Mouse (Mus musculus): ENCODE measurements around the gene Toe1.
"Not testable (repeated sequence)": the region's sequence is repeated elsewhere in the genome, so short reads cannot be mapped to it uniquely, and the experiment has no call there.

The Toe1 gene

GRCm38 (mm10) chr4:116807197-116808129 is at the start of gene Toe1, which contains the start of gene Mutyh:
Gene Toe1 (minus strand): TSS chr4:116807640.
Gene Mutyh (plus strand): TSS chr4:116807723.
- peak; percentile 83 for DNase-seq (ENCODE audit: low read depth, low spot score)

GRCm38 (mm10) chr4:116857203-116857602 is 49.8 kb upstream of the Toe1 start:
- no peak for DNase-seq (ENCODE audit: low read depth, low spot score)

- no peak for DNase-seq (ENCODE audit: low read depth, low spot score)
Observed at GRCm38 (mm10) chr4:116854286-116854685, 46.8 kb upstream of the Toe1 start.

GRCm38 (mm10) chr4:116849901-116850300 is 42.5 kb upstream of the Toe1 start:
- no peak for DNase-seq (ENCODE audit: low read depth, low spot score)

GRCm38 (mm10) chr4:116844324-116844723 is 36.9 kb upstream of the Toe1 start:
- no peak for DNase-seq (ENCODE audit: low read depth, low spot score)

- no peak for DNase-seq (ENCODE audit: low read depth, low spot score)
Observed at GRCm38 (mm10) chr4:116840841-116841240, 33.4 kb upstream of the Toe1 start.

- DNase-seq (ENCODE audit: low read depth, low spot score): not testable (repeated sequence)
Observed at GRCm38 (mm10) chr4:116840096-116840495, 32.7 kb upstream of the Toe1 start.

- no peak for DNase-seq (ENCODE audit: low read depth, low spot score)
Observed at GRCm38 (mm10) chr4:116838999-116839398, 31.6 kb upstream of the Toe1 start.

GRCm38 (mm10) chr4:116830070-116830368 is 22.6 kb upstream of the Toe1 start:
- DNase-seq (ENCODE audit: low read depth, low spot score): no peak

GRCm38 (mm10) chr4:116829364-116830069 is 22.1 kb upstream of the Toe1 start:
- no peak for DNase-seq (ENCODE audit: low read depth, low spot score)

- peak; percentile 63 for DNase-seq (ENCODE audit: low read depth, low spot score)
Observed at GRCm38 (mm10) chr4:116827819-116828218, 20.4 kb upstream of the Toe1 start.

GRCm38 (mm10) chr4:116824541-116825004 is 17.1 kb upstream of the Toe1 start:
- DNase-seq (ENCODE audit: low read depth, low spot score): no peak

GRCm38 (mm10) chr4:116821694-116822016 is 14.2 kb upstream of the Toe1 start, which contains the start of gene Hpdl:
Gene Hpdl (minus strand): TSS chr4:116821707.
- no peak for DNase-seq (ENCODE audit: low read depth, low spot score)

- peak; percentile 42 for DNase-seq (ENCODE audit: low read depth, low spot score)
Observed at GRCm38 (mm10) chr4:116820902-116821693, 13.7 kb upstream of the Toe1 start.

GRCm38 (mm10) chr4:116819968-116820901 is 12.8 kb upstream of the Toe1 start:
- no peak for DNase-seq (ENCODE audit: low read depth, low spot score)

GRCm38 (mm10) chr4:116817486-116817885 is 10.0 kb upstream of the Toe1 start:
- no peak for DNase-seq (ENCODE audit: low read depth, low spot score)

- DNase-seq (ENCODE audit: low read depth, low spot score): no peak
Observed at GRCm38 (mm10) chr4:116815276-116815675, 7.8 kb upstream of the Toe1 start.

GRCm38 (mm10) chr4:116811012-116811411 is 3.6 kb upstream of the Toe1 start:
- DNase-seq (ENCODE audit: low read depth, low spot score): no peak

GRCm38 (mm10) chr4:116799901-116800300 is 7.5 kb downstream of the Toe1 start:
- DNase-seq (ENCODE audit: low read depth, low spot score): no peak

GRCm38 (mm10) chr4:116796442-116797110 is 10.9 kb downstream of the Toe1 start:
- DNase-seq (ENCODE audit: low read depth, low spot score): no peak

Data from c-Kit-negative CD71-positive TER-119-positive erythroid progenitor cells, embryonic 14.5 days (primary cell).